Mouse (Mus musculus) midbrain, embryonic 15.5 days (tissue): ENCODE measurements around the gene Zfp654. TPM values are rescaled to one million over a fixed set of nuclear protein-coding genes. Genes with fewer than 3 reads are reported as not detected.

Experiments
- ATAC-seq: fragments of 200-750 bp; cut with Nextera tagmentation; replicated peaks from 2 replicates; pipeline ENCODE4 v1.8.0; 2017; ENCODE audit warnings: moderate TSS enrichment
- H3K27ac ChIP-seq: fragments of 300-500 bp; sonication (generic); 2 replicates; pipeline ENCODE4 v1.5.1; 2015; ENCODE audit warnings: mild to moderate bottlenecking, inconsistent platforms
- H3K27me3 ChIP-seq: fragments of 300-500 bp; sonication (generic); replicated peaks from 2 replicates; pipeline ENCODE4 v1.6.1; 2015; ENCODE audit warnings: inconsistent platforms
- H3K36me3 ChIP-seq: fragments of 300-500 bp; sonication (generic); replicated peaks from 2 replicates; pipeline ENCODE4 v1.6.1; 2015; ENCODE audit warnings: inconsistent platforms
- H3K4me1 ChIP-seq: fragments of 300-500 bp; sonication (generic); 2 replicates; pipeline ENCODE4 v1.6.1; 2015; ENCODE audit warnings: inconsistent platforms
- H3K4me2 ChIP-seq: fragments of 300-500 bp; sonication (generic); 2 replicates; pipeline ENCODE4 v1.6.1; 2015; ENCODE audit warnings: inconsistent platforms, mild to moderate bottlenecking, moderate library complexity
- H3K4me3 ChIP-seq: fragments of 300-500 bp; sonication (generic); 2 replicates; pipeline ENCODE4 v1.5.1; 2015; ENCODE audit warnings: mild to moderate bottlenecking, inconsistent platforms
- H3K9ac ChIP-seq: fragments of 300-500 bp; sonication (generic); 2 replicates; pipeline ENCODE4 v1.6.1; 2015; ENCODE audit warnings: mild to moderate bottlenecking, inconsistent platforms
- H3K9me3 ChIP-seq: fragments of 300-500 bp; sonication (generic); 2 replicates; pipeline ENCODE4 v1.6.1; 2016; ENCODE audit warnings: inconsistent platforms
- WGBS: fragments of 180-500 bp; shearing (Covaris S2); methylation state at CpG from one replicate; pipeline ENCODE4 v1.1.7; 2015; ENCODE audit warnings: mixed read lengths; 5-methylcytosine and 5-hydroxymethylcytosine counted together
- polyA plus RNA-seq: library from polyadenylated mRNA; unstranded; fragments of >200 nt; fragmentation: Nextera tagmentation; extraction: Ambion mirVana; gene quantifications from 2 replicates; pipeline ENCODE4 v1.2.1, GENCODE M21; 2015

The Zfp654 gene
- polyA plus RNA-seq, 1 experiment from 2014 or later = 5.8 TPM

- ATAC-seq = peak; percentile 84
- H3K4me2 ChIP-seq = no peak overlapping the region
- no peaks in the 10 kb centered on the region for H3K27me3 ChIP-seq
- H3K4me1 ChIP-seq = no peaks in the 10 kb centered on the region
- 39% methylated on average over 3 of the region's 3 CpGs for WGBS
- H3K9me3 ChIP-seq = no peaks in the 10 kb centered on the region
- H3K9ac ChIP-seq = no peak overlapping the region
- no peak overlapping the region for H3K4me3 ChIP-seq
- H3K36me3 ChIP-seq = no peaks in the 10 kb centered on the region
- no peak overlapping the region for H3K27ac ChIP-seq
These were observed 96.7 kb downstream of the Zfp654 start for GRCm38 (mm10) chr16:64754743-64755139.

- WGBS = 64% methylated on average over 3 of the region's 3 CpGs
- Histone ChIP-seq H3K9ac (no peak overlapping the region), H3K9me3 (no peaks in the 10 kb centered on the region), H3K4me1 (no peaks in the 10 kb centered on the region), H3K27me3 (no peaks in the 10 kb centered on the region), H3K36me3 (no peaks in the 10 kb centered on the region), H3K4me2 (no peak overlapping the region), H3K4me3 (no peak overlapping the region), H3K27ac (no peak overlapping the region)
- peak; percentile 59 for ATAC-seq
These were observed 97.3 kb downstream of the Zfp654 start for GRCm38 (mm10) chr16:64753990-64754742.

GRCm38 (mm10) chr16:64748237-64748636 is 103.2 kb downstream of the Zfp654 start:
- Histone ChIP-seq H3K4me1 (no peaks in the 10 kb centered on the region), H3K4me2 (no peak overlapping the region)
- peak; percentile 41; the same call in 1 of the 2 replicates for ATAC-seq

GRCm38 (mm10) chr16:64745089-64745488 is 106.4 kb downstream of the Zfp654 start:
- Histone ChIP-seq H3K4me2 (no peak overlapping the region), H3K4me1 (no peaks in the 10 kb centered on the region), H3K36me3 (no peaks in the 10 kb centered on the region), H3K27me3 (no peaks in the 10 kb centered on the region), H3K9ac (no peak overlapping the region), H3K9me3 (no peaks in the 10 kb centered on the region), H3K27ac (no peak overlapping the region), H3K4me3 (no peak overlapping the region)
- no peak for ATAC-seq
- 86% methylated on average over 4 of the region's 4 CpGs for WGBS

More at GRCm38 (mm10) chr16:64748237-64748636, 103.2 kb downstream of the Zfp654 start:
- Histone ChIP-seq H3K9me3 (no peaks in the 10 kb centered on the region), H3K27me3 (no peaks in the 10 kb centered on the region), H3K4me3 (no peak overlapping the region), H3K36me3 (no peaks in the 10 kb centered on the region), H3K27ac (no peak overlapping the region), H3K9ac (no peak overlapping the region)
- WGBS = 11% methylated on average over 10 of the region's 10 CpGs

GRCm38 (mm10) chr16:64737289-64737688 is 114.2 kb downstream of the Zfp654 start:
- Histone ChIP-seq H3K9me3 (no peaks in the 10 kb centered on the region), H3K4me1 (no peaks in the 10 kb centered on the region), H3K4me2 (no peak overlapping the region), H3K27me3 (no peaks in the 10 kb centered on the region), H3K4me3 (no peak overlapping the region), H3K27ac (no peak overlapping the region), H3K36me3 (no peaks in the 10 kb centered on the region), H3K9ac (no peak overlapping the region)
- no peak for ATAC-seq
- WGBS = 91% methylated on average over 5 of the region's 5 CpGs

Other genes with a start within 250 kb of the Zfp654 start
- not detected in 2 replicates for gene Csnka2ip, start 249.2 kb downstream of the Zfp654 start, polyA plus RNA-seq
- gene 4930453N24Rik, start 80.5 kb downstream of the Zfp654 start, polyA plus RNA-seq = 16.5 and 17.8 TPM in 2 replicates
- 68.8 and 71.7 TPM in 2 replicates for gene Cggbp1, start 344 bp upstream of the Zfp654 start, polyA plus RNA-seq